Mouse (Mus musculus) limb, embryonic 13.5 days (tissue): ENCODE measurements around the gene Aptx. TPM values are rescaled to one million over a fixed set of nuclear protein-coding genes. Genes with fewer than 3 reads are reported as not detected.

Experiments
- ATAC-seq: fragments of 200-750 bp; cut with Nextera tagmentation; 2 replicates; pipeline ENCODE4 v1.8.0; 2017; ENCODE audit warnings: low read depth, moderate number of reproducible peaks, moderate TSS enrichment; ENCODE audit not compliant: low FRiP score
- H3K27ac ChIP-seq: fragments of 300-500 bp; sonication (generic); 2 replicates; pipeline ENCODE4 v1.5.1; 2015; ENCODE audit warnings: inconsistent platforms, mild to moderate bottlenecking, moderate library complexity
- H3K27me3 ChIP-seq: fragments of 300-500 bp; sonication (generic); 2 replicates; pipeline ENCODE4 v1.6.1; 2015; ENCODE audit warnings: mild to moderate bottlenecking, inconsistent platforms
- H3K36me3 ChIP-seq: fragments of 300-500 bp; sonication (generic); 2 replicates; pipeline ENCODE4 v1.6.1; 2015; ENCODE audit warnings: inconsistent platforms, mild to moderate bottlenecking, moderate library complexity
- H3K4me1 ChIP-seq: fragments of 300-500 bp; sonication (generic); 2 replicates; pipeline ENCODE4 v1.6.1; 2015; ENCODE audit warnings: inconsistent platforms
- H3K4me2 ChIP-seq: fragments of 300-500 bp; sonication (generic); replicated peaks from 2 replicates; pipeline ENCODE4 v1.6.1; 2015; ENCODE audit warnings: inconsistent platforms, mild to moderate bottlenecking, moderate library complexity
- H3K4me3 ChIP-seq: fragments of 300-500 bp; sonication (generic); 2 replicates; pipeline ENCODE4 v1.5.1; 2015; ENCODE audit warnings: moderate library complexity, mild to moderate bottlenecking, inconsistent platforms
- H3K9ac ChIP-seq: fragments of 300-500 bp; sonication (generic); 2 replicates; pipeline ENCODE4 v1.6.1; 2015; ENCODE audit warnings: mild to moderate bottlenecking, inconsistent platforms
- H3K9me3 ChIP-seq: fragments of 300-500 bp; sonication (generic); 2 replicates; pipeline ENCODE4 v1.6.1; 2016; ENCODE audit warnings: inconsistent platforms
- WGBS: fragments of 180-500 bp; shearing (Covaris S2); methylation state at CpG from one replicate; pipeline ENCODE4 v1.1.7; 2015; 5-methylcytosine and 5-hydroxymethylcytosine counted together
- microRNA counts: library from miRNA; unstranded; fragments of <30 nt; microRNA quantifications from one replicate; lab custom pipeline; 2016
- microRNA-seq: library from miRNA; unstranded; fragments of <30 nt; microRNA quantifications from one replicate; pipeline ENCODE4, GENCODE M21; 2016
- polyA plus RNA-seq: library from polyadenylated mRNA; unstranded; fragments of >200 nt; fragmentation: Nextera tagmentation; extraction: Ambion mirVana; gene quantifications from 2 replicates; pipeline ENCODE4 v1.2.1, GENCODE M21; 2015

Aptx gene
- polyA plus RNA-seq, 1 experiment from 2014 or later, result 36.2 TPM

DNA sequence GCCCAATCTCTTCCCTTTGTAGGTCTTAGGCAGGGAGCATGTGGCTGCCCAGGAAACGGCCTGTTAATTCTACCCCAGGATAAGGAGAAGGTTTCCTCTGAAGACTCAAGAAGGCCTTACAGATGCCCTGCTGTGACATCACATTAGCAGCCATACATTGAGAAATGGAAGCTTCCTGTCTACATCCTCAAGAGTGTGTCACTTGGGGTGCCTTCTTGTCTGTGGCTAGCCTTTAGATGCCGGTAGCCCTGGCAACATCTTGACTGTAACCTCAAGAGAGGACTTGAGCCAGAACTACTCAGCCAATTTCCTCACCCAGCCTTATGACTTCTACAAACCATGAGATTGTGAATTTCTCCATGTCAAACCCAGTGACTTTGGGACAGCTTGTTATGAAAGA, 51.9 kb downstream of the Aptx start:
- Histone ChIP-seq H3K4me3 (no peak overlapping the region), H3K4me1 (no peaks in the 10 kb centered on the region), H3K36me3 (no peaks in the 10 kb centered on the region), H3K27me3 (no peaks in the 10 kb centered on the region), H3K9ac (no peak overlapping the region), H3K4me2 (no peak overlapping the region), H3K9me3 (no peaks in the 10 kb centered on the region), H3K27ac (no peak overlapping the region)
- WGBS, result 82% methylated on average over 2 of the region's 2 CpGs
- ATAC-seq, result no peak

- H3K27me3 ChIP-seq, result no peaks in the 10 kb centered on the region
- H3K27ac ChIP-seq, result no peak overlapping the region
- 74% methylated on average over 5 of the region's 5 CpGs for WGBS
- no peak overlapping the region for H3K4me2 ChIP-seq
- H3K9me3 ChIP-seq, result no peaks in the 10 kb centered on the region
- H3K4me1 ChIP-seq, result no peaks in the 10 kb centered on the region
- no peak overlapping the region for H3K9ac ChIP-seq
- no peaks in the 10 kb centered on the region for H3K36me3 ChIP-seq
- no peak overlapping the region for H3K4me3 ChIP-seq
- ATAC-seq, result no peak
Observed at GRCm38 (mm10) chr4:40649111-40649510, 53.9 kb downstream of the Aptx start.

GRCm38 (mm10) chr4:40643567-40643966, 59.4 kb downstream of the Aptx start:
- WGBS, result 52% methylated on average over 5 of the region's 5 CpGs
- Histone ChIP-seq H3K9ac (no peak overlapping the region), H3K36me3 (no peaks in the 10 kb centered on the region), H3K4me1 (no peaks in the 10 kb centered on the region), H3K27ac (no peak overlapping the region), H3K4me3 (no peak overlapping the region), H3K27me3 (no peaks in the 10 kb centered on the region), H3K4me2 (no peak overlapping the region), H3K9me3 (no peaks in the 10 kb centered on the region)
- no peak for ATAC-seq

DNA sequence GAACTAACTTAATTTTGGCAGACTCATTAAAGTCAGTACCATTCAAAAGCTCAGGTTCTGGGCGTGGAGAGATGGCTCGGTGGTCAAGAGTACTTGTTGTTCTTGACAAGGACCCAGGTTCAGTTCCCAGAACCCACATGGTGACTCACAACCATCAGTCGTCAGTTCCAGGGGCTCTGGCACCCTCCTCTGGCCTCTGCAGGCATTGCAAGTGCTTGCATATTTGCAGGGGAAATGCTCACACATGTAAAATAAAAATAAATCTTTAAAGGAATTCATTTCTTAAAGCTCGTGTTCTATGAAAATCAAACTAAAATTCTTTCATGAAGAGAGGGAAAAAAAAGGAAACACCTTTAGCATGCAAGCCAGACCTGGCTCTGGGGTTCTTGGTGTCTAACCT, 62.0 kb downstream of the Aptx start:
- 83% methylated on average over 4 of the region's 4 CpGs for WGBS
- H3K36me3 ChIP-seq, result no peaks in the 10 kb centered on the region
- H3K4me1 ChIP-seq, result no peaks in the 10 kb centered on the region
- H3K9ac ChIP-seq, result no peak overlapping the region
- no peak overlapping the region for H3K4me3 ChIP-seq
- no peak overlapping the region for H3K27ac ChIP-seq
- no peak for ATAC-seq
- H3K9me3 ChIP-seq, result no peaks in the 10 kb centered on the region
- no peak overlapping the region for H3K4me2 ChIP-seq
- no peaks in the 10 kb centered on the region for H3K27me3 ChIP-seq

MicroRNA genes within 50 kb of the gene (microRNA counts, 519-probe panel; counts per million panel counts)
- not detected for microRNA mmu-miR-207 (lab: Ali Mortazavi, UCI)

Small RNA genes lying within 50 kb of the gene (microRNA-seq; reads per million reads assigned to microRNA genes)
- not detected for gene Mir207

Other genes with a start within 250 kb of the Aptx start
- gene Tmem215, start 231.0 kb downstream of the Aptx start, polyA plus RNA-seq, result 0.45 and 0.64 TPM in 2 replicates
- gene Dnaja1, start 19.0 kb upstream of the Aptx start, polyA plus RNA-seq, result 449 and 469 TPM in 2 replicates
- gene Smu1, start 54.7 kb upstream of the Aptx start, polyA plus RNA-seq, result 160 TPM in 2 replicates
- gene B4galt1, start 150.8 kb upstream of the Aptx start, polyA plus RNA-seq, result 40.5 and 41.2 TPM in 2 replicates
- not detected in 2 replicates for gene Spink4, start 216.9 kb upstream of the Aptx start, polyA plus RNA-seq
- gene Bag1, start 245.1 kb upstream of the Aptx start, polyA plus RNA-seq, result 205 and 213 TPM in 2 replicates
- 111 and 112 TPM in 2 replicates for gene Chmp5, start 245.2 kb upstream of the Aptx start, polyA plus RNA-seq